Mouse (Mus musculus): ENCODE measurements around the gene Megf11. TPM values are rescaled to one million over a fixed set of nuclear protein-coding genes. Genes with fewer than 3 reads are reported as not detected.

The Megf11 gene
- total RNA-seq, 1 experiment from 2014 or later: 0.58 TPM

DNA sequence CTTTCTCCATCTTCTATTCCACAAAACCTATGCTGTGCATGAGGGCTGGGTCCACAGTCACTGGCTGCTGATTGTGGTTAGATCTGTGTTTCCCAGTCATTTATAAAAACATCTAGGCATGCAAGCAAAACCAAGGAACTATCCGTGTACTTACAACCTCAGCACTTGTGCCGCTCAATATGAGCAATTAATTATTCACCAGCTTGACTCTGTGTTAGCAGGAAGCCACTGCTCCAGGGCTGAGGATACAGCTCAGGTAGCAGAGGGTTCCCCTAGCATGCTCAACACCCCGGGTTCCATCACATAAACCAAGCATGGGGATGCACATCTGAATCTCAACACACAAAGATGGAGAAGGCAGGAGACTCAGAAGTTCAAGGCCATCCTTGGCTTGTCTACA is 233.0 kb downstream of the Megf11 start:
- no peak for ATAC-seq (ENCODE audit: extremely low read depth, insufficient number of reproducible peaks, low FRiP score, poor library complexity, severe bottlenecking)

DNA sequence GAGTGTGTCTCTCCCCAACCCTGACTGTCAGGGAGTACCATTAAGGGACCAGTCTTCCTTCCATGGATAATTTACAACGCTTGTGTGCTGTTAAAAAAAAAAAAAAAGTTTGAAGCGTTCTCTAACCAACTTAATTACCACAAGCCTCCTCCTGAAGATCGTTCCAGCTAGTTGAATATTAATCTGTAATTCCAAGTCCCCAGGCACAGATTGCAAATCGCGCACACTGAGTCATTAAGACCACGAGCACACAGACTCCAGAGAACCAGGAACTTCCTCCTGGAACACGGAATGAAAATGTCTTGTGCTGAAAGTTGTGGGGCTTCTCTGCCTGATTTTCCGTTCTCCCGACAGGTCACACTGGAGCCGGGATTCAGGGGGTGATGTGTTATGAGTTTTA is 234.0 kb downstream of the Megf11 start:
- no peak for ATAC-seq (ENCODE audit: extremely low read depth, insufficient number of reproducible peaks, low FRiP score, poor library complexity, severe bottlenecking)

DNA sequence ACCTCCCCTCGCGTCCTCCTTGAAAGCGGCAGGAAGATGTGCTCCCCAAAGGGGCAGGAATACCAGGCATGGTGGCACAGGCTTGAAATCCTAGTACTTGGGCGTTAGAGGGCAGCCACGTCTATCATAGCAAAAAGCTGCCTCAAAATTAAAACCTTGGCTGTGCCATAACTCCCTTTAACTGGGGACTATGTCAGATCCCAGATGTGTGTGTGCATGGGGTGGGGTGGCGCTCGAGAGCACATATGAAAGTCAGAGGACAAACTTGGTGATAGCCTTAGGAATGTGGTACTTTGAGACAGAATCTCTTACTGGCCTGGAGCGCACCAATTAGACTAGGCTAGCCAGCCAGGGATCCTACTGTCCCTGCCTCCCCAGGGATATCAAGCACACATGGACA is 235.2 kb downstream of the Megf11 start:
- ATAC-seq (ENCODE audit: extremely low read depth, insufficient number of reproducible peaks, low FRiP score, poor library complexity, severe bottlenecking): no peak

DNA sequence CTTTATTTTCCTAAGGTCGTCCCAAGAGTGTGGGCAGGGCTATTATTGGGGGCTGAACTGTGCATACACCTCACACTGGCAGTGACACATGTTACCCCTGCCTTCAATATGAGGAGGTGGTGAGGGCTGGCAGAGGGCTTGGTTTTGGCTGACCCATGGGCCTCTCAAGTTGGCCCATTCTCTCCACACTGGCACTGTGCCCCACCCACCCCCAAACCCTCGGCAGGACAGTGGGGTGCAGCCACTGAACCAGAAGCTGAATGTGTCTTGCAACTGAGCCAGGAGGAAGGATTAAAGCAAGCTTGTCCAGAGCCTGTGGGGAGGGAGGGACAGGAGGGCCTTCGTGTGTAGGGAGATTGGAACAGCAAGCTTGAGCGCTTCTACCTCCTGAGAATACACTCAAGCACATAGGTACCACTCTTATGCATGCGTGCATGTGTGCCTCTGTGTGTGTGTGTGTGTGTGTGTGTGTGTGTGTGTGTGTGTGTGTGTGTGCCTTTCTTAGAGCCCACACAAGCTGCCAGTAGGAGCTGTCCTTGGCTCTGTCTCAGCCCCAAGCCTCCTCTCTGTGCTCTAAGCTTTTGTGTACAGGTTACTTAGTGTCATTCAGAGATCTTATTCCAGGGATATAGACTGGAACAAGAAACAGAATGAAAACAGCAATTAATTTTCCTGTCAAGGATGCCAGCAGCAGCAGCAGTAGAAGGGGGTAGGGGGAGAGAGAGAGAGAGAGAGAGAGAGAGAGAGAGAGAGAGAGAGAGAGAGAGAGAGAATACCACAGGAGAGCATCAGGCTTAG is 236.3 kb downstream of the Megf11 start:
- ATAC-seq (ENCODE audit: extremely low read depth, insufficient number of reproducible peaks, low FRiP score, poor library complexity, severe bottlenecking): no peak

DNA sequence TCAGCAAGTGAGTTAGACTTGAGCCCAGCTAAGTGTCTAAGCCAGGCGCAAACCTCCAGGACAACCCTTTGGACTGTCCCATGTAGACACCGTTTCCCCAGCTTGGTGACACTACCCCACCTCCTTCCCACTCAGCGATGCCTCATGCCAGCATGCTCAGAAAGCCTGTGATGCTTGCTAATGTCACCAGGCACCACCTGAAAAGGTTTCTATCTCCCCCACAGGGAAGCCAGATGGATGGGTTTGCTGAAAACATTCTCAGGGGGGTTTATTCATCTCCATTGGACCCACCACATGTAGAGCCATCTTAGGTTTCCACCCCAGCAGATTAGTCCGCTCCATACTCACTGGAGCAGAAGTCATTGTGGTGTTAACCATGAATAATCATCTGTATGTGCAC is 237.9 kb downstream of the Megf11 start:
- ATAC-seq (ENCODE audit: extremely low read depth, insufficient number of reproducible peaks, low FRiP score, poor library complexity, severe bottlenecking): no peak

DNA sequence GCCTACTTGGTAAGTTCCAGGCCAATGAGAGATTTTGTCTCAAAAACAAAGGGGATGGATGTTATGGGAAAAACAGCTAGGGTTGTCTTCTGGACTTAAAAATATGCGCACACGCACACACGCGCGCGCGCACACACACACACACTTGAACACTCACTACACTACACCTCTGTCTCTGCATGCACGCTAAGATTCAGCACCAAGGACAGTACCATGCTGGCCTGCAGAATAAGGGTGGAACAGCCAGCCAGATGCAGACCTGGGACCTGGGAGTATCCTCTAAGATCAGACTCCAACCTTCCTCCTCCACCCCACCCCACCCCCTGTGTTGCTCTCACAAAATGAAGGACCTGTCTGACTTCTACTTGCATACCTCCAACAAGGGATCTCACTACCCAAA is 239.1 kb downstream of the Megf11 start:
- no peak for ATAC-seq (ENCODE audit: extremely low read depth, insufficient number of reproducible peaks, low FRiP score, poor library complexity, severe bottlenecking)

DNA sequence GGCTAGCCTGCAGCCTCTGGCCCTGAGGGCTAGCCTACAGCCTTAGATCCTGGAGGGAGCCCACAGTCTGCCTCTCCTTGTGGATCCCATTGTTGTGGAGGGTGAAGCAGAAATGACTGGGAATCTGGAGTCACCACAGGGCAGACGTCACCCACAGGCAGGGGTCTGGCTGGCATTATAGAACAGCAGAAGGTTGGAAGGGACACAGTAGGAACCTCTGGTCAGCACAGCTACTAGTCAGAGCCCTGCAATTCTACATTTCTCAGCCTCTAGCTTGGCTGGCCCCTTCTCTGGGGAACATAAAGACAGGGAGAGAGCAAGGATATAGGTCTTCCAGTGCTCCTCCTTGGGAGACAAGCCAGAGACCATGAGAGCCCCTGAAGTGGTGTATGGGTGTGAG is 244.4 kb downstream of the Megf11 start:
- no peak for ATAC-seq (ENCODE audit: extremely low read depth, insufficient number of reproducible peaks, low FRiP score, poor library complexity, severe bottlenecking)

DNA sequence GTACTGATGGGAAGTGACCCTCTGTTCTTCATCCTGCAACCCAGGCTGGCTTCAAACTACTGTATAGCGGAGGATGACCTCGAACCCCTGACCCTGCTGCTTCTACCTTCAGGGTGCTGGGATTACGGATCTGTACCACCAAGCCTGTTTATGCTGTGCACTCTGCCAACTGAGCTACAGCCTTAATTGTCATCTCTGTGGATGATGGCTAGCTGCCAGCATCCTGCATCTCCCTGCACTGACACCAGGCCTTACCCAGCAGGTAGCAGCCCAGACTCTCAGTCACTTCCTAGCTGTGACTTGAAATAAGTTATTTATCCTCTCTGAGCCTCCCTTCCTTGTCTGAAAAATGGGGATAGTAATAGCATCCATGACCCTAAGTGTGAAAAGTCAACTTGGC is 247.7 kb downstream of the Megf11 start:
- no peak for ATAC-seq (ENCODE audit: extremely low read depth, insufficient number of reproducible peaks, low FRiP score, poor library complexity, severe bottlenecking)

DNA sequence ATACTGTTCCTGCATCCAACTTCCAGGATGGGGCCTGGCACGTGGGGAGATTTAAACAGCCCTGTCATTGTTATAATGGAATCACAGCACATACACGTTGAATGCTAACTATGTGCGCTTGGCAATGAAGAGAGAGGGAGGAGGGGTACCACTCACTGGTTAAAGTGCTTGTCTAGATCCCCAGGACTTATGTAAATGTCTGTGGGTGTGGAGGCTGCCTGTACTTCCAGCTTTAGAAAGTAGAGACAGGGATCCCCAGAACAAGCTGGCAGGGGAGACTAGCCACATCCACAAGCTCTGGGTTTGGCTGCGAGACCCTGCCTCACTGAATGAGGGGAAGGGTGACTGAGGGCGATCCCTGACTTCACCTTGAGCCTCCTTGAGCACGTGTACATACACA is 250.7 kb downstream of the Megf11 start:
- ATAC-seq (ENCODE audit: extremely low read depth, insufficient number of reproducible peaks, low FRiP score, poor library complexity, severe bottlenecking): no peak

DNA sequence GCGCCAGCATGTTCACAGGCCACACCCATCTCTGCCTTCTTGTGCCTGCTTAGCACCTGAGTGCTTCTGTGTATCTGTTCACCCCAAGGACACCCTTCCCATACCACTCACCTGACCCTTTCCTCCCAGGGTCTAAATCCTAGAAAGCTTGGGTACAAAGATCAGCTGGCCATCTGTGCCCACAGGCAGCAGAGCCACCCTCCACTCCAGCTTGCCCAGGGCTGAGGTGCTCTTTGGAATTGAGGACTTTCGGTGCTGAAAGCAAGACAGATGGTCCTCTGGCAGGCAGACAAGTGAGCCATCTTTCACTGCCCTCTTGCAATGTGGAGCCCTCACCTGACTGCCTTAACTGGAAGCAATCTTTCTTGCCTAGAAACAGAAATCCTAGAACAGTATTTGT is 251.5 kb downstream of the Megf11 start:
- ATAC-seq (ENCODE audit: extremely low read depth, insufficient number of reproducible peaks, low FRiP score, poor library complexity, severe bottlenecking): no peak

DNA sequence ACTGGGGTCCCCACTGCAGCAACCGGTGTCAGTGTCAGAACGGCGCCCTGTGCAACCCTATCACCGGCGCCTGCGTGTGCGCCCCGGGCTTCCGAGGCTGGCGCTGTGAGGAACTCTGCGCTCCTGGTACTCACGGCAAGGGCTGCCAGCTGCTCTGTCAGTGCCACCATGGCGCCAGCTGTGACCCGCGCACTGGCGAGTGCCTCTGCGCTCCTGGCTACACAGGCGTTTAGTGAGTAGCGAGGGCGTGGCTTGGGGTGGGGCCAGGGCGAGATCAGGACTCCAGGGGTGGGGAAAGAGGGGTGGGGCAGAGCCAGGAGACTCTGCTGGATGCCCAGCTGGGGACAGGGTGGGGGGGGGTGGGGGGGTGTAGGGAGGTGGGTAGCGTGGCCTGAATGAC is 252.8 kb downstream of the Megf11 start:
- no peak for ATAC-seq (ENCODE audit: extremely low read depth, insufficient number of reproducible peaks, low FRiP score, poor library complexity, severe bottlenecking)

DNA sequence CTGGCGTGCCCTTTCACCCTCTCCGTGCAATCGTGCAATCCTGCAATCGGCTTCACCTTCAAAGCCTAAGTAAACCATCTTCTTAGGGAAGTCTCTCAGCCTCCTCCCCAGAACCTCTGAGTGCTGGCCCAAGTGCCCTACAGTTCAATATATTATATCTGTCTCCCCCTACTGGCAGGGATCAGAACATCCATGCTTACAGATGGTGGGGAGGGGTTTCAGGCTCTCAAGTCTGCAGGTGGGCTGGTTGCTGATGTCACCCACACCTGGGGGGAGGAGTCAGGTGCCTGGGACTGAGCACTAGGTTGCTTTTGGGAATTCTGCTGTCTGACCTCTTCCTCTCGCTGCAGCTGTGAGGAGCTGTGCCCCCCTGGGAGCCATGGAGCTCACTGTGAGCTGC is 254.2 kb downstream of the Megf11 start:
- ATAC-seq (ENCODE audit: extremely low read depth, insufficient number of reproducible peaks, low FRiP score, poor library complexity, severe bottlenecking): no peak

DNA sequence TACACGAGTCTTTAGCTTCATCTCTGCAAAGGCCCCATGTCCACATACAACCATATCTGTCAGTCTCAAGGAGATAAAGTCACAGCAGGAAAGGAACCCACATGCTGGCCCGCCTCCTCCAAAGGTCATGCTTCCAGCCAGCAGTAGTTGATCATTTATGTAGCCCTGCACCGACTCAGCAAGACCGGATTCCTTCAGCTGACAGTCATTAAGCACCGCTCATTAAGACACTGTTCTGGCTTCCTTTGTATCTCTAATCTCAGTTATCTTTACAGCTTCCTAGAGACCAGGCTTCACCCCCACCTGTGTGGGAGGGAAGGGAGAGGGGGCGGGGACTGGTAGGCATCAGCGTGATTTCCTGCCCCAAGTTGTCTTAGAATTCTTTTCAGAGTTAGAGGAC is 258.7 kb downstream of the Megf11 start:
- ATAC-seq (ENCODE audit: extremely low read depth, insufficient number of reproducible peaks, low FRiP score, poor library complexity, severe bottlenecking): no peak

DNA sequence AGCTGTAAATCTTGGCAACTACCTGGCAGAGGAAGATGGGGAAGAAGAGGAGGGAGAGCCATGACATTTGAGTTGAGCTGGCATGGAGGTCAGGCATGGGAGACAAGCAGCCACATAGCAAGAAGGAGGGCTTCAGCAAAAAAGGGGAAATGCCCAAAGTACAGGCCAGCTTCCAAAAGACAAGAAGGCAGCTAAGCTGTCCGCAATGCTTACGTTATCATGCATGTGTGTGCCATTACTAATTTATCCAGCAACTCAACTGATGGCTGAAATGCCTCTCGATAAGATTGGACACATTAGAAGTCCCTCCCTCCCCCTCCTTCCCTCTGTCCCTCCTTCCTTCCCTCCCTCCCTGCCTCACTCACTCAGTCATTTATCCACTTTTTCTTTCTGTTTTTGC is 260.0 kb downstream of the Megf11 start:
- ATAC-seq (ENCODE audit: extremely low read depth, insufficient number of reproducible peaks, low FRiP score, poor library complexity, severe bottlenecking): no peak

DNA sequence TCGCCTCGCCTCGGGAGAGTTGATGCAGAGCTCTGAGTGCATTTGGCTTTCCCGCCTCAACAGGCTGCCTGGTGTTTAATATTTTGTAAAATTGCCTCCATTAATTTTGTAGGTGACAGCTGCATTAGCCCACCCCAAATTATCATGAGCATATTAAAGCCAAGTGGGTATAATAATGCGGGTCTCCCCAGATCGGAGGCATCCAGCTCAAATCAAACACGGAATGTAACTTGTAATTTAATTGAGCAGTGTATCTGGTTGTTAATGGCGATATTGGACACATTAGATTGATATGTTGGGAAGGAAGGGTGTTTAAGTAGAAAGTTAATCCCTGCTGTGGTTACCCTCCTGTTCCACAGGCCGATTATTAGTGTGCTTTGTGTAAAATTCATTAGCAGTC is 264.0 kb downstream of the Megf11 start:
- ATAC-seq (ENCODE audit: extremely low read depth, insufficient number of reproducible peaks, low FRiP score, poor library complexity, severe bottlenecking): no peak

DNA sequence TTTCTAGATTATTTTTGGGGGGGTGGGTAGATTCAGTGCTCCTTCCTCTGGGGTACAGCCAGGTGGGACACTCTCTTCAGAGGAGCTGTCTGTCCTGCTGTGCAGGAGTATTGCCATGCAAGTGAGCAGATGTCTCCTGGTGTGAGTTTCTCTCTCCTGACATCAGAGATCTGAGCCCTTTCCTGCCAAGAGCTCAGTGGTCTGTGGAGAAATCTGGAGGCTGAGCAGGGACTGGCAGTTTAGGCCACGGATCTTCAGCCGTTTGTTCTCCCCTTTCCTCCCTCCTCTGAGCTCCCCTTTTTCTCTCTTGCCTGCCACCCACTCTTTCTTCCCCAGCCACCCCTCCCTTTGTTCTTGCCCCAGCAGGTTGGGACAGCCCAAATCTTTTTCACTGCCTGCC is 264.5 kb downstream of the Megf11 start:
- no peak for ATAC-seq (ENCODE audit: extremely low read depth, insufficient number of reproducible peaks, low FRiP score, poor library complexity, severe bottlenecking)

DNA sequence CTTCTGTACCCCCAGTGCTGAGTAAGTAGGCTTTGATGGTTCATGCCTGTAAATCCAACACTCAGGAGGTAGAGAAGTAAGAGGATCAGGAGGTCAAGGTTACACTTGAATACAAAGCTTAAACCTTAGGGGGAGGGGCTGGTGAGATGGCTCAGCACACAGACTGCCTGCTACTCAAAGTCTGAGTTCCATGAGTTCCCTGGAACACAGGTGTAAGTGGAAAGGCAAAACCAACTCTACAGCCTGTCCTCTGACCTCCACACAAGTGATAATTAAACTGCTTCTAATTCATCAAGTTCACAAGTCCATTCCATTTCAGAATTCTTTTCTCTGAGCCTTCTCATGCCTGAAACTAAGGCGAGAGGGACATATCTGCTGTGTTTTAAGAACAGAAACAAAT is 265.8 kb downstream of the Megf11 start:
- ATAC-seq (ENCODE audit: extremely low read depth, insufficient number of reproducible peaks, low FRiP score, poor library complexity, severe bottlenecking): no peak

DNA sequence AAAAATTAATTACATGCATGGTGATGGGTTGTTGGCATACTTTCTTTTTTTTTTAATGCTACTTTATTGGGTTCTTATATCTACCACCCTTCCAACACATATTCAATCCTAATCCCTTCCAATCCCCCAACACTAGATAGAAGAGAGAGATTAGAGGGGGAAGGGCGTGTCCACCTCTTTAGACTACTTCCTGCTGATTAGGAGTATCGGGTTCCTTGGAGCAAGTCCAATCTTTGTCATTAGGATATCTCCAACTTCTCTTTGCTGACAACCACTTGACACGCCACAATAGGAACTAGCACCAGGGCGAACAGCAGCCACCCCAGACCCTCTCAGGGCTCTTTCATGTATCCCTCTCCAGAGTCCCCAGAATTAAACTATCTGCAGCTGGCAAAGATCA is 266.3 kb downstream of the Megf11 start:
- ATAC-seq (ENCODE audit: extremely low read depth, insufficient number of reproducible peaks, low FRiP score, poor library complexity, severe bottlenecking): no peak

DNA sequence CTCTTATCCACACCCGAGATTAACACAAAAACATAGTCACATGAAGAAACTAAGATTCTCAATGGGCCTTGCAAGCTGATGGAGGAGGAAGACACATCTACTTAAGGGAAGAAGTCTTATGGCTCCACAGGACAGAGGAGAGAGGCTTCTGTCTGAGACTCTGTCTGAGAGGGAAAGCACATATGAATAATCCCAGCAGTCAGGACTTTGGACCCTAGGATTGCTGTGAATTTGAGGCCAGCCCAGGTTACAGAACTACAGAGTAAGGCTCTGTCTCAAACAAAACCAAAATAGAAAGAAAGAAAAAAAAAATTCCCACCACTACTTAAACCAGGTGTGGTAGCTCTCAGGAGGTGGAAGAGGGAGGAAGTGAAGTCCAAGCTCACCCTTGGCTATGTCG is 266.7 kb downstream of the Megf11 start:
- ATAC-seq (ENCODE audit: extremely low read depth, insufficient number of reproducible peaks, low FRiP score, poor library complexity, severe bottlenecking): no peak

DNA sequence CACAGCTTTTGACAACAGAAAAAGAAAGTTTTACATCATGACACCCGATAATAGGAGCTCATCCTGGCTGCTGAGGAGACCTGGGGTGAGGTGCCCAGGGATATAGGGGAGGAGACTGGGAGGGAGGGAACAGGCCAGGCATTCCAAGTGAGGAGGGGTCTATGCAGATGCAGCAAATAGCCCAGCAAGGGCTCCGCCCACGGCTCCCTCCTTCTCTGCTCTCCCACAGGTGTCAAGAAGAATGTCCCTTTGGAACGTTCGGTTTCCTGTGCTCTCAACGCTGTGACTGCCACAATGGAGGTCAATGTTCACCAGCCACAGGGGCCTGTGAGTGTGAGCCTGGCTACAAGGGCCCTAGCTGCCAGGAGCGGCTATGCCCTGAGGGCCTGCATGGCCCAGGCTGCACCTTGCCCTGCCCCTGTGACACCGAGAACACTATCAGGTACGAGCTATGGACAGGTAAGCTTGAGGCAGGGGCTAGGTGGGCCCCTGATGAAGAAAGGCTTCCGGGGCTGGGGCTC is 267.5 kb downstream of the Megf11 start:
- ATAC-seq (ENCODE audit: extremely low read depth, insufficient number of reproducible peaks, low FRiP score, poor library complexity, severe bottlenecking): no peak

DNA sequence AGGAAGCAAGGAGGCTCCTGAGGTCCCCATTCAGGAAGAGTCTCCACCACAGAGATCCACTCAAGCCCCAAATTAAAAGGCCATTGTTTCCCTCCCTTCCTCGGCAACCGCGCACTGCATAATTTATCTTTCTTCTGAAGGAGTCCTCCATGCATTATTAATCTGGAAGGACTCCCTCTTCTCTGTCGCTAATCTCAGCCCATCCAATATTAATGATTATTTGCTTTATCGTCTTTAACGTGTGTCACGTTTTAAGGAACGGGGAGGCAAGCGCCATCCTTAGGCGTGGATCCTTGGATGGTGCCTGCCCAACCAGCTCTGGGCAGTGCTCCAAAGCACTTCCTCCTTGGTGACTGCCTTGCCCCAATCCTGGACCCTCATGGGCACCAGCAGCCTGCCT is 269.3 kb downstream of the Megf11 start:
- no peak for ATAC-seq (ENCODE audit: extremely low read depth, insufficient number of reproducible peaks, low FRiP score, poor library complexity, severe bottlenecking)

Measured in neutrophil, adult 5-6 weeks (primary cell).